Mouse (Mus musculus): ENCODE data around the gene Rps6ka1. TPM values are rescaled to one million over a fixed set of nuclear protein-coding genes. Genes with fewer than 3 reads are reported as not detected.
"Not testable (repeated sequence)": the region's sequence is repeated elsewhere in the genome, so short reads cannot be mapped to it uniquely, and the experiment has no call there.

Rps6ka1 gene
- polyA plus RNA-seq, 1 experiment from 2014 or later = 34.5 TPM

DNA sequence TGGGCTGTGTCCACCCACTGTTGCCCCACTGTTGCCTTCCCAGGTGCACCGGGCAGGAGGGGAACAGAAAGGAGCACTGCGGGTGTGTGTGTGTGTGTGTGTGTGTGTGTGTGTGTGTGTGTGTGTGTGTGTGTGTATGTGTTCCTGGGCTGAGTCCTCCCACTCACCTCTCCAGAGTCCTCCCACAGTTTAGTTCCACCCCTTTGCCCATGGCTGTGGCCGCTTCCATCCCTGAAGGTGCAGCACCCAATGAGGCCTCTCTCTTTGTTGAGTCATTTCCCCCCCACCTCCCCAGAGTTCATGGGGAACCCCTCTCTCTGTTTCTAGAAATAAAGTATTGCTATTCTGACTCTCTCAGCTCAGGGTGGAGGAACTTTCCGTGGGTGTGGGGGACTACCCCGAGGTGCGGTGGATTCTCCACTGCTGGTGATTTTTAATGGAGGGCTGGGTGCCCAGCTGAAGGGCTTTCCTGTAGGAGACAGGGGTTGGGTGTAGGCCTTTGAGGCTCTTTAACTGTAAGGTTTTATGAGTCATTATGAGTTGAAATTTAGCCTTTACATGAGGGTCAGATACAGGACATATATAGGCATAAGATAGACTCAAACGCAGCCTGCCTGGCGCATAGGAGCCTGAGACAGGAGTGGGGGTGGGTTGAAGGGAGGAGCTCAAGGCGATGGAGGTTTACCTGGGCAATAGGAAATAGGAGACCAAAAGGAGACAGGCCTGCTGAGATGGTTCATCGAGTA is 44.4 kb downstream of the Rps6ka1 start:
- no peaks in the 10 kb centered on the region for H3K27me3 ChIP-seq (ENCODE audit: low read depth, poor library complexity, severe bottlenecking)
- DNase-seq (ENCODE audit: low spot score) = no peak
- WGBS = 91% methylated on average over 10 of the region's 10 CpGs
- peaks cover 8% of the 10 kb centered on the region for H3K4me1 ChIP-seq
- H3K27ac ChIP-seq (replicated peaks) = no peak overlapping the region
- no peak overlapping the region for H3K4me3 ChIP-seq
- no peaks in the 10 kb centered on the region for H3K9me3 ChIP-seq (replicated peaks)
- peaks cover 13% of the 10 kb centered on the region for H3K36me3 ChIP-seq

DNA sequence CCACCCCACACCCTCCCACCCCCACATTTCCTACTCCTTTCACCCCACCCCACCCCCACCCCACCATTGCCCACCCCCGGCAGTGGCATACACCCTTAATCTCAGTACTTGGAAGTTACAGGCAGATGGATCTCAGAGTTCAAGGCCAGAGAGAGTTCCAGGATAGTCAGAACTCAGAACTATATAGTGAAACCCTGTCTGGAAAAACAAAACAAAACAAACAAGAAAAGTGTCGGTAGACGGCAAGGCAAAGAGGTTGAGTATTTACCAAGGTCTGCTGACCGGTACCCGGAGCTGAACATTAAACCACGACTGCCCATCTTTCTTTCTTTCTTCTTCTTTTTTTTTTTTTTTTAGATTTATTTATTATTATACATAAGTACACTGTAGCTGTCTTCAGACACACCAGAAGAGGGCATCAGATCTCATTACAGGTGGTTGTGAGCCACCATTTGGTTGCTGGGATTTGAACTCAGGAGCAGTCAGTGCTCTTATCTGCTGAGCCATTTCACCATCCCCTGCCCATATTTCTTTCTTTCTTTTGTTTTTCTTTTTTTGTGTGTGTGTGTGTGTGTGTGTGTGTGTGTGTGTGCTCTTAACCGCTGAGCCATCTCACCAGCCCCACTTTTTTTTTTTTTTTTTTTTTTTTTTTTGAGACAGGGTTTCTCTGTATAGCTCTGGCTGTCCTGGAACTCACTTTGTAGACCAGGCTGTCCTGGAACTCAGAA is 45.7 kb downstream of the Rps6ka1 start:
- not testable (repeated sequence) for DNase-seq (ENCODE audit: low spot score); H3K27ac ChIP-seq (replicated peaks); H3K27me3 ChIP-seq (ENCODE audit: low read depth, poor library complexity, severe bottlenecking); H3K36me3 ChIP-seq; H3K9me3 ChIP-seq (replicated peaks); H3K4me1 ChIP-seq; H3K4me3 ChIP-seq
- WGBS = 95% methylated on average over 7 of the region's 7 CpGs

DNA sequence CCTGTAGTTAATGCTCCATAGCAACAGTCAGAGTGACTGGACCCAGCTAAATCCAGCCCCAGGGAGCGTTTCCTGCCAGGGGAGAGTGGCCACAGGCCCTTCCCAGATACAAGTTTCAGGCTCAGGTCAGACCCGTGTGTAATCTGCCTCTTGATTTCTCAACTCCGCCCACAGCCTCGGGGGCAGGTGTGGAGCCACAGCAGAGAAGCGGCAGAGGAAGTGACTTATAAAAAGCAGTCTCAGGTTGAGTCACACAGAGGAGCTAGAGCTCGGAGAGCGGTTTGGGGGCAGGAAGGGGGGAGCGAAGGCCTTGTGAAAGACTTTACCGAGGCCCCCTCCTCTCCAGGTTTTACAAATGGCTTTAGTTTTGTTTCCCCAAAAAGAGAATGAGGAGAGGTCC is 46.6 kb downstream of the Rps6ka1 start:
- H3K27ac ChIP-seq (replicated peaks) = no peak overlapping the region; the same call in 1 of the 2 replicates
- H3K9me3 ChIP-seq (replicated peaks) = no peaks in the 10 kb centered on the region
- H3K27me3 ChIP-seq (ENCODE audit: low read depth, poor library complexity, severe bottlenecking) = no peaks in the 10 kb centered on the region
- peaks cover 8% of the 10 kb centered on the region for H3K4me1 ChIP-seq
- WGBS = 59% methylated on average over 9 of the region's 9 CpGs
- H3K36me3 ChIP-seq = no peaks in the 10 kb centered on the region
- no peak for DNase-seq (ENCODE audit: low spot score)
- H3K4me3 ChIP-seq = no peak overlapping the region

DNA sequence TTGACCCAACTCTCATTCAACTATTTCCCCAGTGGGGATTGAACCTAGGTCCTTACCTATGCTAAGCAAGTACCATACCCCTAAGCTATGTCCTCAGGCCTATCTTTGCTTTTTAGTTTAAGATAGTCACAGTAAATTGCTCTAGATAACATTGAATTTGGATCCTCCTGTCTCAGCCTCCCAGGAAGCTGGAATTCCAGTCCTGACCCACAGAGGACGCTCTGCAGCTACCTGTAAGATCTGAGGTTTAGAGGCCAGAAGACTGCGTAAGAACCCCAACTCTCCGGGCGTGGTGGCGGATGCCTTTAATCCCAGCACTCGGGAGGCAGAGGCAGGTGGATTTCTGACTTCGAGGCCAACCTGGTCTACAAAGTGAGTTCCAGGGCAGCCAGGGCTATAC is 47.1 kb downstream of the Rps6ka1 start:
- Histone ChIP-seq H3K4me1 (peaks cover 8% of the 10 kb centered on the region), H3K36me3 (no peaks in the 10 kb centered on the region), H3K27me3 (ENCODE audit: low read depth, poor library complexity, severe bottlenecking) (no peaks in the 10 kb centered on the region), H3K9me3 (replicated peaks) (no peaks in the 10 kb centered on the region), H3K4me3 (no peak overlapping the region), H3K27ac (replicated peaks) (no peak overlapping the region)
- no peak for DNase-seq (ENCODE audit: low spot score)
- WGBS = 94% methylated on average over 7 of the region's 7 CpGs

DNA sequence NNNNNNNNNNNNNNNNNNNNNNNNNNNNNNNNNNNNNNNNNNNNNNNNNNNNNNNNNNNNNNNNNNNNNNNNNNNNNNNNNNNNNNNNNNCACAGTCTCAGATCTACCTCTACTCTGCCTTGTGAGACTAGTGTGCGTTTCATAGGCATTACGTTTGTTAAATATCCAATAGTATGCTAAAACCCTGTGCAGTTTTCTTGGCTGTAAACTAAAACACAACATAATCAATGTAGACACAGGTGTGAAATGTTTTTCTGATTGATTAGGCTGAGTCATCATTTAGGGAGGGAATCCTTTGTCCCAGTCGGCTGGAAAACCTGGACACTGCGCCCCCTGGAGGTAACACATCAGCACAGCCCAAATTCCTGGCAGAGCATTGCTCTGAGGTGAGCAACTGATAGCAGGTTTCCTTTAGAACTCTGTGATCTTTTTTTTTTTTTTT is 48.2 kb downstream of the Rps6ka1 start:
- H3K9me3 ChIP-seq (replicated peaks) = no peaks in the 10 kb centered on the region
- 75% methylated on average over 4 of the region's 4 CpGs for WGBS
- H3K27ac ChIP-seq (replicated peaks) = no peak overlapping the region
- H3K36me3 ChIP-seq = no peaks in the 10 kb centered on the region
- peaks cover 8% of the 10 kb centered on the region for H3K4me1 ChIP-seq
- no peaks in the 10 kb centered on the region for H3K27me3 ChIP-seq (ENCODE audit: low read depth, poor library complexity, severe bottlenecking)
- H3K4me3 ChIP-seq = no peak overlapping the region
- no peak for DNase-seq (ENCODE audit: low spot score)

DNA sequence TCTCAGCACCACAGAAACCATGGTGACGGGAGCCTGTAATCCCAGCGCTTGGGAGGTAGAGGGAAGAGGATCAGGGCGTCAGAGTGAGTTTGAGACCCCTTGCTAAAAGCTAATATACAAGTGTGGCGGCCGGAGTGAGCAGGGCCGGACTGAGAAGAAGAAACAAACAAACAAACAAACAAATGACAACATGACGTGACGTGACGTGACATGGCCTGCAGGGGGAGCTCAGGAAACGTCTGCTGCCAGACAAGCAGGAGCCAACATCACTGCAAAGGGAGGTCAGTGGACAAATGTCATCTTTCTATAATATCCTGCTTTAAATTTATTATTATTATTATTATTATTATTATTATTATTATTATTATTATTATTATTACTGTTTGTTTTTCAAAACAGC is 51.0 kb downstream of the Rps6ka1 start:
- DNase-seq (ENCODE audit: low spot score) = peak; percentile 39
- no peaks in the 10 kb centered on the region for H3K27me3 ChIP-seq (ENCODE audit: low read depth, poor library complexity, severe bottlenecking)
- 62% methylated on average over 10 of the region's 10 CpGs for WGBS
- H3K9me3 ChIP-seq (replicated peaks) = no peaks in the 10 kb centered on the region
- H3K4me1 ChIP-seq = peaks cover 10% of the 10 kb centered on the region
- H3K36me3 ChIP-seq = no peaks in the 10 kb centered on the region
- H3K27ac ChIP-seq (replicated peaks) = no peak overlapping the region
- H3K4me3 ChIP-seq = no peak overlapping the region

DNA sequence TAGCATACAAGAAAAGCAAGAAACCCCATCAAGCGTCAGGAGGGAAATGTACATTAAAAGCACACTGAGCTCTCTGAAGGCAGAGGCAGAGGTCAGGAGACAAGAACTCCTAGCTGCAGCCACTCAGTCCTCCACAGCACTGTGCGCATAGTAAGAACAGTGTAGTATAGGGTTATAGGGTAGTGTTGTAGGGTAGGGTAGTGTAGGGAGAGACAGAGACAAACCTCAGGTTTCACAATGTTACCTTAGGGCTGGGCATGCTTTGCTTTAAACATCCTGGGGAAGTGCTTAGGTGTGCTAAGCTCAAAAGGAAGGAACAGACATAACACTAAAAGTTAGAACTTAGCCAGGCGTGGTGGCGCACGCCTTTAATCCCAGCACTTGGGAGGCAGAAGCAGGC is 52.4 kb downstream of the Rps6ka1 start:
- no peak overlapping the region for H3K4me3 ChIP-seq
- DNase-seq (ENCODE audit: low spot score) = no peak
- no peaks in the 10 kb centered on the region for H3K9me3 ChIP-seq (replicated peaks)
- peaks cover 3% of the 10 kb centered on the region; the same call in 1 of the 2 replicates for H3K4me1 ChIP-seq
- 98% methylated on average over 5 of the region's 5 CpGs for WGBS
- no peaks in the 10 kb centered on the region for H3K27me3 ChIP-seq (ENCODE audit: low read depth, poor library complexity, severe bottlenecking)
- H3K27ac ChIP-seq (replicated peaks) = no peak overlapping the region
- H3K36me3 ChIP-seq = no peaks in the 10 kb centered on the region

DNA sequence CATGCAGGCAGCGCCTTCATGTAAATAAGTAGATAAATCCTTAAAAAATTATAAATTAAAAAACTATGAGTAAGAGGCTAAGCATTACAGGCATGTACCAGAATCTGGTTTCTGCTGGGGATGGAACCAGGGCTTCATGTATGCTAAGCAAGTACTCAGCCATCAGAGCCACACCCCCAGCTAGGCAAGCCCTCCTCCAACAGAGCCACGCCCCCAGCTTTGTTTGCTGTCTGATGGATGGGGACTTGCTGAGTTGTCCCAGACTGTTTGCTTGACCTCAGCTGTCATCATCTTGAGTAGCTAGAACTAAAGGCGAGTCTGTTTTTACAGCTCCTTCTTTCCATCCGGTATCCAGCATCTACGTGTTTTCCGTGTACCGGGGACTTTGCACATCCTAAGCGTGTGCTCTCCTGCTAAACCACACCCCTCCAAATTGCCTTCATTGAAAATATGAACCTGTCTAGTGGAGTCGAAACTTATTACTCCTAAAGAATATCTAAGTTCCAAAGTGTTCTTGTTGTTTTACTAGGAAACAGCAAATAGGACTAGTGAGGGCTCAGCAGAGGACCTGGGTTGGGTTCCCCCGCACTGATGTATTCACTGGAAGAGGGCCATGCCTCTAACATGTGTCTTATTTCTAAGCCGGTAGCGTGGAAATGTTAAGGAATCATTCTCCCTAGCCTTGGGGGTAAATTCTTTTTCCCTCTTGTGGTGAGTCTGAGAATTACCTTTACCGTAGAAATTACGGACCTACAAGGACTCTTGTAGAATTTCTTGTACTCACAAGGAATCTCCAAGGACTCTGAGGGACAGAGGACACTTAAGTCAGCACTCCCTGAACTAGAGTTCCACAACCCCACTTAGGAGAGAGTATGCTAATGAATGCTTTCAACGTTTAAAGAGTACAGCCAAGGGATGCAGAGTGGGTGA is 54.4 kb downstream of the Rps6ka1 start:
- DNase-seq (ENCODE audit: low spot score) = no peak
- peaks cover 18% of the 10 kb centered on the region for H3K4me1 ChIP-seq
- H3K36me3 ChIP-seq = no peaks in the 10 kb centered on the region
- peaks cover 3% of the 10 kb centered on the region; the same call in 1 of the 2 replicates for H3K27me3 ChIP-seq (ENCODE audit: low read depth, poor library complexity, severe bottlenecking)
- H3K4me3 ChIP-seq = no peak overlapping the region
- H3K27ac ChIP-seq (replicated peaks) = no peak overlapping the region
- no peaks in the 10 kb centered on the region for H3K9me3 ChIP-seq (replicated peaks)
- 73% methylated on average over 15 of the region's 15 CpGs for WGBS

DNA sequence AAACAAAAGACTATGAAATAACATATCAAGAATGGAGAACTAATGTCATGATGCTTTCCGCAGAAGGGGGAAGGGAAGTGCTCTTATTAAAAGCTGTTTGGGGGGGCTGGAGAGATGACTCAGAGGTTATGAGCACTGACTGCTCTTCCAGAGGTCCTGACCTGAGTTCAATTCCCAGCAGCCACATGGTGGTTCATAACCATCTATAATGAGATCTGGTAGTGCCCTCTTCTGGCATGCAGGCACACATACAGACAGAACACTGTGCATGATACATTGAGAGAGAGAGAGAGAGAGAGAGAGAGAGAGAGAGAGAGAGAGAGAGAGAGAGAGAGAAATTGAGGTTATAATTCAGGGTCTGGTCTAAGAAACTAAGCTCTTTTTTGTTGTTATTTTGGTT is 57.1 kb downstream of the Rps6ka1 start:
- Histone ChIP-seq H3K4me3 (no peak overlapping the region), H3K36me3 (no peaks in the 10 kb centered on the region), H3K27ac (replicated peaks) (no peak overlapping the region), H3K9me3 (replicated peaks) (no peaks in the 10 kb centered on the region), H3K27me3 (ENCODE audit: low read depth, poor library complexity, severe bottlenecking) (peaks cover 12% of the 10 kb centered on the region), H3K4me1 (peaks cover 25% of the 10 kb centered on the region)
- 94% methylated on average over 1 of the region's 1 CpGs for WGBS
- DNase-seq (ENCODE audit: low spot score) = no peak

DNA sequence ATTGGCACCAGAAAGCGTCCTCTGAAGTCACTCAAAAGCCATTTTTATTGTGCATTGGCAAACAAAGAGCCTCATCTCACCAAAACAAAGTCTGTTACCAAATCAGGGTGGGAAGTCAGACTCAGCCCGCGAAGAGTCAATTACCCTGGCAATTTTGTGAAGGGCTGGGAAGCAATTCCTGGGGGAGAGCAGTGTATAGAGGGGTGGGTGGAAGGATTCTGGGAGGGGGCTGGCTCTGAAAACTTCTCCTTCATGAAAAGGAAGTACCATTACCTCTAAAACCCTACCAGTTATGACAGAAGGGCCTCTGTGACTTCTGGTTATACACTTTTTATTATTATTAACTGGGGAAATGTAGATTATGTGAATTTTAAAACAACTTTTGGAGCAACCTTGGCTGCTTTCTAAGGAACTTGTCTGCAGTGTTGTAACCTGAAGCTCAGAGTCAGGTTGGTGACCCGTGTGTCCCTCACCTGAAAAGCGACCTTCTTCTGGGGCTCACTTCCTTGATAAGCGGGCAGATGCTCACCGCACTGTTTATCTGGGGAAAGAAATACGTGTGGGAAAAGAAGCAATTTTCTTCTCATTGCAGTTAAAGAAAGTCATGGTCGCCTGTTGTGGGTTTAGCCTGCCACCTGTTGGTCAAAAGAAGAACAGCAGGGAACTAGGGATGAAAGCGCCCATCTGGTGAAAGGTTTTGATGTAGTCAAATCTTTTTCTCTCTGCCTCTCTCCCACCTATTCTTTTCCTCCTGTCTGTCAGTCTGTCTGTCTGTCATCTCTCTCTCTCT is 58.1 kb downstream of the Rps6ka1 start:
- 5% methylated on average over 10 of the region's 10 CpGs for WGBS
- H3K9me3 ChIP-seq (replicated peaks) = no peaks in the 10 kb centered on the region
- H3K4me1 ChIP-seq = peaks cover 25% of the 10 kb centered on the region
- H3K36me3 ChIP-seq = no peaks in the 10 kb centered on the region
- DNase-seq (ENCODE audit: low spot score) = peak; percentile 76
- H3K27ac ChIP-seq (replicated peaks) = peak overlapping the region; percentile 67
- H3K27me3 ChIP-seq (ENCODE audit: low read depth, poor library complexity, severe bottlenecking) = peaks cover 12% of the 10 kb centered on the region
- H3K4me3 ChIP-seq = peak overlapping the region; percentile 18

DNA sequence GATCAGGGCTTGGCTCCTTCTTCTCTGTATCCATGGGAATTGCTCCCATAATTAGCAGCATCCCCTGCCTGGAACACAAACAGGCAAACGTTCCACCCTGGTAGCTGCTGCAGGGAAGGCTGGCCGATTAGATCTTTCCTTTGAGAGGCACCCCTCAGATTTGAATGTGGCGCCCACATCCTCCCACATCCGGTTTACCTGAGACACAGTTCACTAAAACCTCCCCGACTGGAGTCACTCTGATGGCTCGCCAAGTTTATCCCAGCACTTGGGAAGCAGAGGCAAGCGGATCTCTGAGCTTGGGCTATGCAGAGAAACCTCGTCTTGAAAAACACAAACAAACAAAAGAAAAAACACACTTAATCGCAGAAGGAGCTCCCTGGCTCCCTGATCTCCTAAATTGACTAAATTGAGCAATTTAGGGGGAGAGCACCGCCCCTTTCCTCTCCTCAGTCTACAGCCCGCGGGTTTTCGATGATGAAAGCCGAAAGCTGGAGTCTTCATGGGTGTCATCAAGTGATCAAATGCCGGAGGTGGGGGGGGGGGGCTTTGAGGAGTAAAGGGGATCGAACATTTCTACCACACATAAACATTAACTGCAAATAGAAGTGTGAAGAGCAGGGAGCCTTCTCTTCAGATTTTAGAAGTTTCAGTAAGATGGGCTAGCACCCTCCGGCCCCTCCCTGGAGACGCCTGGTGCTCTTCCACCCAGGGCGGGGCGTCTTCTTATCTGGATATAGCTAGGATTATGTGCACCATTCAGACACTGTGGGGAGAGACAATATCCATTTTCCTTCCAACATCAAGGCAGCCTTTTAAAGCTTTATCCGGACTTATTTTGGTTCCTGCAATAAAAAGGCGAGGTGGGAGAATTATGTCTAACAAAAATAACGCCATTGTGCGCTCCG is 59.5 kb downstream of the Rps6ka1 start:
- Histone ChIP-seq H3K4me3 (peak overlapping the region; percentile 18; the same call in 1 of the 2 replicates), H3K27ac (replicated peaks) (peak overlapping the region; percentile 67), H3K36me3 (no peaks in the 10 kb centered on the region), H3K4me1 (peaks cover 25% of the 10 kb centered on the region), H3K27me3 (ENCODE audit: low read depth, poor library complexity, severe bottlenecking) (peaks cover 12% of the 10 kb centered on the region), H3K9me3 (replicated peaks) (no peaks in the 10 kb centered on the region)
- DNase-seq (ENCODE audit: low spot score) = no peak
- WGBS = 37% methylated on average over 25 of the region's 25 CpGs

Data from midbrain, embryonic 10.5 days (tissue).